Mouse (Mus musculus): ENCODE results near the gene Catsper4. TPM values are rescaled to one million over a fixed set of nuclear protein-coding genes. Genes with fewer than 3 reads are reported as not detected.

Gene Catsper4
- total RNA-seq, 2 experiments from 2014 or later, result not detected

GRCm38 (mm10) chr4:134202904-134203303, 24.3 kb downstream of the Catsper4 start, which contains the start of gene Gm7534:
Gm7534 (minus strand) TSS chr4:134203004.
- no peak for DNase-seq (ENCODE audit: low spot score in 2 of 2)
- intact Hi-C loops (cut with DNase I), result no loop called here

GRCm38 (mm10) chr4:134199371-134199770, 27.8 kb downstream of the Catsper4 start:
- intact Hi-C loops (cut with DNase I), result no loop called here
- no peak for DNase-seq (ENCODE audit: low spot score in 2 of 2)

GRCm38 (mm10) chr4:134186268-134186667, 40.9 kb downstream of the Catsper4 start:
- intact Hi-C loops (cut with DNase I), result loop anchor here (5.0 kb wide), 1 partner anchor 61 kb away; the partner anchor contains the start of genes Gm30191 and Zfp593
- no peak for DNase-seq (ENCODE audit: low spot score in 2 of 2)

GRCm38 (mm10) chr4:134185569-134185968, 41.6 kb downstream of the Catsper4 start:
- intact Hi-C loops (cut with DNase I), result loop anchor here (5.0 kb wide), 1 partner anchor 62 kb away; the partner anchor contains the start of genes Gm30191 and Zfp593
- DNase-seq (ENCODE audit: low spot score in 2 of 2), result no peak

- no peak for DNase-seq (ENCODE audit: low spot score in 2 of 2)
- intact Hi-C loops (cut with DNase I), result no loop called here
Observed at GRCm38 (mm10) chr4:134183711-134184110, 43.5 kb downstream of the Catsper4 start.

GRCm38 (mm10) chr4:134181825-134182224, 45.4 kb downstream of the Catsper4 start:
- DNase-seq (ENCODE audit: low spot score in 2 of 2), result no peak
- intact Hi-C loops (cut with DNase I), result no loop called here

- DNase-seq (ENCODE audit: low spot score in 2 of 2), result no peak
- intact Hi-C loops (cut with DNase I), result no loop called here
Observed at GRCm38 (mm10) chr4:134181112-134181511, 46.1 kb downstream of the Catsper4 start.

- intact Hi-C loops (cut with DNase I), result no loop called here
- DNase-seq (ENCODE audit: low spot score in 2 of 2), result no peak
Observed at GRCm38 (mm10) chr4:134172391-134172790, 54.8 kb downstream of the Catsper4 start.

- intact Hi-C loops (cut with DNase I), result no loop called here
- no peak for DNase-seq (ENCODE audit: low spot score in 2 of 2)
Observed at GRCm38 (mm10) chr4:134166906-134167305, 60.3 kb downstream of the Catsper4 start.

- DNase-seq (ENCODE audit: low spot score in 2 of 2), result no peak
- intact Hi-C loops (cut with DNase I), result no loop called here
Observed at GRCm38 (mm10) chr4:134165548-134166465, 61.4 kb downstream of the Catsper4 start.

GRCm38 (mm10) chr4:134165024-134165423, 62.2 kb downstream of the Catsper4 start:
- intact Hi-C loops (cut with DNase I), result no loop called here
- DNase-seq (ENCODE audit: low spot score in 2 of 2), result no peak

- DNase-seq (ENCODE audit: low spot score in 2 of 2), result no peak
- intact Hi-C loops (cut with DNase I), result no loop called here
Observed at GRCm38 (mm10) chr4:134164591-134164990, 62.6 kb downstream of the Catsper4 start.

Other genes starting within 250 kb of the Catsper4 start
- gene Dhdds, start 226.5 kb downstream of the Catsper4 start, total RNA-seq (2021), result 10 to 100 TPM; 61.9 to 63.3 TPM
- not detected for gene Lin28a, start 208.5 kb downstream of the Catsper4 start, total RNA-seq (2021)
- gene Zfp683, start 173.5 kb downstream of the Catsper4 start, total RNA-seq (2021), result not detected
- 1 to 10 TPM; 3.5 to 4.2 TPM for gene Crybg2, start 166.6 kb downstream of the Catsper4 start, total RNA-seq (2021)
- 1 to 10 TPM; 1.4 to 2.7 TPM for gene Cd52, start 132.3 kb downstream of the Catsper4 start, total RNA-seq (2021)
- gene Ubxn11, start 124.8 kb downstream of the Catsper4 start, total RNA-seq (2021), result 10 to 100 TPM; 23.3 to 46.3 TPM
- gene Sh3bgrl3, start 98.6 kb downstream of the Catsper4 start, total RNA-seq (2021), result 100 to 1,000 TPM; 187 to 235 TPM
- gene Cep85, start 40.3 kb downstream of the Catsper4 start, total RNA-seq (2021), result 10 to 100 TPM; 14.3 to 18.3 TPM
- not detected for gene Gm7534, start 24.4 kb downstream of the Catsper4 start, total RNA-seq (2021)
- gene Cnksr1, start 11.0 kb upstream of the Catsper4 start, total RNA-seq (2021), result under 1 TPM; 0.27 to 0.66 TPM
- gene E130218I03Rik, start 16.3 kb upstream of the Catsper4 start, total RNA-seq (2021), result under 1 TPM in 1 of 2 experiments, not detected in 1; 0.47 TPM
- gene Zfp593, start 18.2 kb upstream of the Catsper4 start, total RNA-seq (2021), result 10 to 100 TPM in 1 of 2 experiments, 1 to 10 TPM in 1; 9.2 to 13.2 TPM
- not detected for gene Gm30191, start 19.6 kb upstream of the Catsper4 start, total RNA-seq (2021)
- 1 to 10 TPM; 2.8 to 3.4 TPM for gene Grrp1, start 26.7 kb upstream of the Catsper4 start, total RNA-seq (2021)
- gene Pdik1l, start 60.5 kb upstream of the Catsper4 start, total RNA-seq (2021), result 10 to 100 TPM; 18.1 to 21.6 TPM
- gene Trim63, start 87.7 kb upstream of the Catsper4 start, total RNA-seq (2021), result under 1 TPM; 0.22 to 0.27 TPM
- not detected for gene Slc30a2, start 115.8 kb upstream of the Catsper4 start, total RNA-seq (2021)
- gene Extl1, start 156.5 kb upstream of the Catsper4 start, total RNA-seq (2021), result 10 to 100 TPM; 46.2 to 60.6 TPM
- 1 to 10 TPM; 6.7 to 7.5 TPM for gene Pafah2, start 168.9 kb upstream of the Catsper4 start, total RNA-seq (2021)
- 1,000 to 10,000 TPM; 1,022 to 1,141 TPM for gene Stmn1, start 240.9 kb upstream of the Catsper4 start, total RNA-seq (2021)